Comparison of ENCODE assay signal across 8 mouse cellular contexts in genomic region chr11:19013141-19014112, GRCm38 (mm10). TPM values are rescaled to one million over a fixed set of nuclear protein-coding genes. Genes with fewer than 3 reads are reported as not detected.
DNase-seq lines count a peak whose midpoint lies in the region; ATAC-seq lines count a peak whose summit lies in the region.

No protein-coding gene starts in this region.

- peaks cover 34% of the 10 kb centered on the region for H3K4me1 ChIP-seq in heart, embryonic 11.5 days (ENCODE audit: control insufficient read depth, insufficient read depth, low read length)
- peaks cover 72% of the 10 kb centered on the region for H3K4me1 ChIP-seq in limb, embryonic 10.5 days

- 2% methylated on average over 25 of the region's 25 CpGs for WGBS in heart, embryonic 11.5 days (ENCODE audit: insufficient replicate concordance)
- 2% methylated on average over 25 of the region's 25 CpGs for WGBS in limb, embryonic 10.5 days

- peak; percentile 60 for DNase-seq in cerebellum, adult 11-12 months
- peak; percentile 69 for DNase-seq in cerebellum, adult 9-10 months
- DNase-seq in limb, embryonic 10.5 days (ENCODE audit: low spot score): peak; percentile 66
- peak; percentile 70 for DNase-seq in neural tube, embryonic 10.5 days (ENCODE audit: extremely low spot score, low spot score)
- DNase-seq in layer of hippocampus, adult 11-12 months (ENCODE audit: low spot score): no peak

- H3K4me2 ChIP-seq in heart, embryonic 11.5 days: peak overlapping the region; percentile 81

- no peaks in the 10 kb centered on the region for H3K9me3 ChIP-seq in heart, embryonic 11.5 days (replicated peaks; ENCODE audit: control insufficient read depth, low read length)
- no peaks in the 10 kb centered on the region for H3K9me3 ChIP-seq in limb, embryonic 10.5 days (replicated peaks)

- peak overlapping the region; percentile 70 for H3K4me3 ChIP-seq in heart, embryonic 11.5 days (ENCODE audit: low read depth, low read length)
- peak overlapping the region; percentile 72 for H3K4me3 ChIP-seq in limb, embryonic 10.5 days

- no peaks in the 10 kb centered on the region for H3K27me3 ChIP-seq in heart, embryonic 11.5 days (ENCODE audit: control insufficient read depth, insufficient read depth, low read length)
- peaks cover 56% of the 10 kb centered on the region for H3K27me3 ChIP-seq in limb, embryonic 10.5 days (ENCODE audit: low read depth, poor library complexity, severe bottlenecking)

- H3K36me3 ChIP-seq in heart, embryonic 11.5 days (ENCODE audit: control insufficient read depth, insufficient read depth, low read length): peaks cover 2% of the 10 kb centered on the region; the same call in 1 of the 2 replicates
- H3K36me3 ChIP-seq in limb, embryonic 10.5 days: peaks cover 45% of the 10 kb centered on the region

- peak overlapping the region; percentile 99 for H3K9ac ChIP-seq in heart, embryonic 11.5 days (ENCODE audit: low read depth, low read length)

- no peak for ATAC-seq in cerebellum, adult (ENCODE audit: insufficient number of reproducible peaks, low FRiP score, low TSS enrichment)
- ATAC-seq in heart, embryonic 11.5 days (replicated peaks; ENCODE audit: insufficient number of reproducible peaks, low FRiP score, low TSS enrichment): 0 out of 2 replicates have a peak, but pooled peaks have one; percentile 37
- ATAC-seq in megakaryocyte progenitor cell, adult 5-6 weeks (replicated peaks; ENCODE audit: poor library complexity): no peak

- peak overlapping the region; percentile 100 for H3K27ac ChIP-seq in heart, embryonic 11.5 days (ENCODE audit: low read depth, low read length)
- peak overlapping the region; percentile 98 for H3K27ac ChIP-seq in limb, embryonic 10.5 days

RNA-seq across cellular contexts. Expression of gene Meis1, which starts 5.4 kb away (rescaled TPM):
- polyA plus RNA-seq in heart, embryonic 11.5 days (2014; fragmentation: Nextera tagmentation; extraction: Ambion mirVana): 72.8 and 89.0 TPM in 2 replicates
- polyA plus RNA-seq in limb, embryonic 10.5 days (2016; fragmentation: Nextera tagmentation; extraction: Ambion mirVana): 109 and 119 TPM in 2 replicates
- total RNA-seq in megakaryocyte progenitor cell, adult 5-6 weeks (2015): 12.7 and 24.6 TPM in 2 replicates
- 13.0 and 26.3 TPM in 2 replicates for total RNA-seq in megakaryocyte progenitor cell, adult 5-6 weeks (2017)
